Mouse (Mus musculus) kidney, adult 9 months (tissue): Measurements from ENCODE around the gene Fgfr2.
A peak's percentile ranks its signal among the peaks of the same experiment; 100 is the strongest.

Source experiments
- DNase-seq: peaks from one replicate; pipeline ENCODE4 v3.0.0; 2022

Gene Fgfr2

DNA sequence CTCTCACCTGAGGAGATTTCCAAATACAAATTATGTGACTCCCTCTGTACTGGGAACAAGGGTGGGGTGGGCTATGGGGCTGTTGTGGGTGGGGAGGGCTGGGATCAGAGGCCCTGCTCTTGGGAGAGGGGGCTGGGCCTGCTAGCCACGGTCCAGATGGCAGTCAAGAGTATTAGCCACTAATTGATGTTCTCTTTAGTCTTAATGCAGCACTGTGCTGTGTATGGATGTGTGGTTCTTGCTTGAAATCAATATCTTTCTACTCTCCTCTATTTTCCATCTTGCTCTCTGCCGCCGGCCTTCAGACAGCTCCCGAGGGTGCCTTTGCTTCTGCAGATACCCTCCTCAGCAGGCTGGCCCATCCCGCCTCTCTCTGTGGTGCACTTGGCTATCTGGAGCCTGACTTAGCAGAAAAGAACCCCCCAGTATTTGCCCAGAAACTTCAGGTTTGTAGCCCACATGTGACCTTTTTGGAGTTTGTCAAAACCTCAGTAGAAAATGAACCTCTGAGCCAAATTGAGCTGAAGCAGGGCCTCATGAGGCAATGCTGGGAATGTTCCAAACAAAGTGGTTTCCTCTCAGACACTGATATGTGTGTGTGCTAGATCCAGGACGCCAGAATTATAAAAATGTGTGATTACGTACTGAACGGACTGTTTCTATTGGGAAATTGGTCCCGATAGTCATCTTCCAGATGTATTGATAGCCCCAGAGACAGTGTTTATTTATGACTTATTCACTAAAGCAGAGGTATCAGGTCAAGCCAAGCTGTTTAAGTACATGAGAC, 2379.7 kb downstream of the Fgfr2 start:
- DNase-seq = no peak

DNA sequence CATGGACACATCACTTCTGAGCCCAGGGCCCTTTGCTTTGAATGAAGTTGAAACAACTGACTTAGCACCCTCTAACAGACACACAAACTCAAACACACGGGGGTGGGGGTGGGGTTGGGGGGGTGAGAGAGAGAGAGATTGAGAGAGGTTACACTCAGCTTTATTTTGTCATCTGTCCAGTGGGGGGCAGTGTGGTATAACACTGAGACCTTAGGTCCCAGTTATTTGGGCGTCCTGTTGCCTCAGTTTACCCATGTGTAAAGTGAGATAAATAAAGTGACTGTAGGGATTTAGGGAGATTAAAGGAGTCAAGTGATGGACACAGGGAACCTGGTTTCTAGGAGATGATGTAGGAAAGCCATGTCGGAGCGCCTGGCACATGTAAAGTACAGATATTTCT, 2382.1 kb downstream of the Fgfr2 start:
- DNase-seq = no peak

- no peak for DNase-seq
These were observed 2388.9 kb downstream of the Fgfr2 start for GRCm38 (mm10) chr7:130734195-130734787.

- DNase-seq = no peak
These were observed 2389.7 kb downstream of the Fgfr2 start for GRCm38 (mm10) chr7:130733423-130733822.

DNA sequence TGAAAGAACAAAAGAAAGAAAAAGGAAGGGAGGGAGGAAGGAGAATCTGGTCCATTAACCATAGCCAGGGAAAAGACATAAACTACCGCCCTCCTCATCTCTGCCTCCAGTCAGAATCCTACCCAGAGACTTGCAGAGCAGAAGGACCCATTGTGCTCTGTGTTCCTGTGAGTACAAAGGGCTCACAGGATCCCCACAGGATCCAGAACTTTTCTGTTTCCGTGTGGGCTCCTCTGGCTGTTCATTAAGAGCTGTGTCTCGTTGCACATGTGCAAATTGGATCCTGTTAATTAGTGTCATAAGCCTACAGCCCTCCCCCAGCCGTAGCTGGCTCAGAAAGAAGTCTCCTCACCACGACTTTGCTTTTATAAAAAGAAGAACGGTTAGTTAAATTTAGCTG, 2390.2 kb downstream of the Fgfr2 start:
- peak; percentile 86 for DNase-seq

- DNase-seq = no peak
These were observed 2391.4 kb downstream of the Fgfr2 start for GRCm38 (mm10) chr7:130731792-130732191.

GRCm38 (mm10) chr7:130727560-130727959, 2395.6 kb downstream of the Fgfr2 start:
- no peak for DNase-seq

DNA sequence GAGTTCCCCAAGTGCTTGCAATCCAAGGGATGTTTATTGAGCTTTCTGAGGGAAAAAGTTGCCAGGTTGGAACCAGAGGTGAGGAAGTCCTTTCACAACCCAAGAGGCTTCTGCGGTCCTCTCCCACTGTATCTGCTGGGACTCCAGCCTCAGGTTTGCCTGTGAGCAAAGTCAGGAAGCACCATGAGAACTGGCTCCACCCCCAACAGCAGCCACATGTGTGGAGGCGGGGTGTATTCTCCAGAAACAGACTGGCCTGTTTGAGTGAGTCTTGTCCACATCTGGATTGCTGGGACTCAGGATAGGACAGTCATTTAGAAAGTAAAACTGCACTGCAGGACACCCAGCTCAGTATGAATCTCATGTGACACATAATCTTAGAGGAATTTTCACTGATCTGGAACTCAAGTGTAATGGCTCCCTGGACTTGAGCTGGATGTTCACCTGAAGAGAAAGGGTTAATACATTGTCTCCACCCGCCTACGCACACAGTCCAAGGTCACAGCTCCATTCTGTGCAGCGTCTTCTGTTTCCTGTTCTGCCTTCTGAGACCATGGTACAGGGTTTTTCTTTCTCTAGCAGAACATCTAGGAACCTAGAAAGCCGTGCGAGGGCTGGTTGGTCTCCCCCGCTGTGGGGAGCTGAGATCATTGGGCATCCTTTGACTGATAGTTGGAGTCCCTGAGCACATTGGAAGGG, 2396.3 kb downstream of the Fgfr2 start:
- no peak for DNase-seq

- DNase-seq = no peak
These were observed 2397.0 kb downstream of the Fgfr2 start for GRCm38 (mm10) chr7:130726185-130726584.

GRCm38 (mm10) chr7:130720646-130721335, 2402.4 kb downstream of the Fgfr2 start:
- peak; percentile 68 for DNase-seq

DNA sequence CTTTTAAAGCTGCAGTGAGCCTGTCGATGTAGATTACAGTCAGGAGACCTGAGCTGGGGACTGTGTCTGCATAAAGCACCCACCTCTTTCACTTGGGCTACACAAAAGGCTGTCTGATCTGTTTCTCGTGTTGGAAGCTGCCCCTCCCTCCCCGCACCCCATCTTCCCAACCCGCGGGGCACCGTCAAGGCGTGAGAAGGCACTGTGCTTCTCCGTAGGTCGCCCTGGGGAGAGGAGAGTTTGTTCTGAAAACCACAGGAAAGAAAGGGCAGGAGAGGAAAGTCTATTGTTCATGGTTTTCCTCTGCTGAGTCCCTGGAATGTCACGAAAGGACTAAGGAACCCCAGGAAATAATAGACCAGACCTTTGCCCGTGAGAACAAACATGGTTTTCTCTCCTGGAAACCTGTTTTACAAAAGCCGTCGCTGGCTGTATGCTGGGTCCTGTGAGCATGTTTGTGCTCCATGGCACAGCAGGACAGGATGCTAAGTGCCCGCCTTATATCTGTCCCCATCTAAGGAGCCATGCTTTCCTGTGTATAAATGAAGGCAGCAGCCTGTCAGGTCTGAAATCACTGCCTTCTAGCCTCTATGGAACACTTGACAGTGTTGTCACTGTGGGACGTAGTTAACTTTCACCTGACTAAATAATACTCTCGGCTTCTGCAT, 2403.1 kb downstream of the Fgfr2 start:
- DNase-seq = peak; percentile 73

DNA sequence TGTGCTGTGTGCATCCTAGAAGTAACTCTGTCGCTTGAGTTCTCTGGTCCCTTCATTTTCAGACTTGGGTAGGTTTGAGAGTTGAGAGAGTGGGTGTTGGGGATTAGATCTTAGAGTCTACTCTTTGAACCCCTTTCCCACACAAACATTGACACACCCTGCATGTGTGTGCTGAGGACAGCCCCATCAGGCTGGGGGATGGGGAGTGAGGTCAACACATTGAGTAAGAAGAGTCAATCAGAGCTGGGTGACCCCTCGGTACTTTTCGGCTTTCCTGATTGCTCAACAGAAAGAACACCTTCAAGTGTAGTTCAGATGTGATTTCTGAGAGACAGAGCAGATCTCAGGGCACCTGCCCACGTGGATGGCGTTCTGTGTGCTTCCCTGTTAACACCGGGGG, 2406.2 kb downstream of the Fgfr2 start:
- no peak for DNase-seq

GRCm38 (mm10) chr7:130716341-130716740, 2406.8 kb downstream of the Fgfr2 start:
- no peak for DNase-seq

DNA sequence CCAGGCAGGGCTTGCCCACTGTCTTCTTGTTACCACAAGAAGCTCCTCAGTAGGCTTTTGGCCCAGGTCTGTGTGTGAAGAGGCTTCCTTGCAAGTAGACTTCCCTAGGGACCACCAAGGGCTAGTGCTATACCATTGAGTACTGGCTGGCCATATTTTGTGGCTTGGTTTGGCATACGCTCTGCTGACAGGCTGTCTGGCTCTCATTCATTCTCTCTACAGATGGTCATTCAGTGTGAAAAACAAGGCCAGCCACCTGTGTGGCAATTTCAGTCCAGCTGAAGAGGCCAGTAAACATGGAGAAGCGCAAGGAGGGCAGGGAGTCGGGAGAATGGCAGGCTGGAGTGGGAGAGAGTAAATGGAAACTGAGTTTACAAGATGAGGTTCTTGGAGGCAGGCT, 2407.7 kb downstream of the Fgfr2 start:
- no peak for DNase-seq

DNA sequence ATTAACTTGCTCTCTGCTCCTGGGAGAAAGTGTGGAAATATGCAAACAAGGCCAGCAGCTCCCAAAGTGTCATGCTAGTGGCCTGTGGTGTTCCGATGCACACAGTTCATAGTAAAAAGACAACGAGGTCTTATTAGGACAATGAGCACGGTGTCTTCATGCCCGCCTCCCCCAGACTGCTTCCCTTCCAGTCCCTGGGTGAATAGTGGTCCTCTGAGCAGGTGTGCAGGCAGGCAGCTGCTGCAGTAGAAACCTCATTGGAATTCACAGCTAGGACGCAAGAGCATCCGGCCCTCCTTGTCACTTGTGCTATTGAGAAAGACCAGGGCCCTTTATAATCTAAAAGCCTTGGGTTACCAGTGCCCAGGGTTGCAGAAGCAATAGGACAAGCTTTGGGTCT, 2409.8 kb downstream of the Fgfr2 start:
- DNase-seq = no peak

GRCm38 (mm10) chr7:130711851-130712250, 2411.3 kb downstream of the Fgfr2 start:
- DNase-seq = no peak

GRCm38 (mm10) chr7:130709372-130710274, 2413.5 kb downstream of the Fgfr2 start:
- no peak for DNase-seq

DNA sequence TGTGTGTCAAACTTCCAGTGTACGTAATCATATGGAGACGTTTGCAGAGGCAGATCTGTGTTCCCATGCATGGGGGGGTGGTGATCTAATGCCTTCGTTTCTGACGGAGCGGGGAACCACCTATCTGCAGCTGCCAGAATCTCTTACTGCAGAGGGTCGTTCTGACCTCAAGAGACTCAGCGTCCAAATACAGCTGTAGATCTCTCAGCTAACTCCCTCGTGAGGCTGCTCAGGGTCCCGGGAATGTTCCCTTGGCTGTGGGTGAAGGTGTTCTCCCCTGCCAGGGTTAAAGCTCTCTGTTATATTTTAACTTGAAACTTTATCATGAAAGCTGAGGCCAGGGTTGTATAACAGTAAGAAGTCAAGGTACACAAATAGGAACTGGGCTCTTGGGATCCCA, 2414.2 kb downstream of the Fgfr2 start:
- peak; percentile 85 for DNase-seq

- no peak for DNase-seq
These were observed 2417.9 kb downstream of the Fgfr2 start for GRCm38 (mm10) chr7:130705230-130705629.

GRCm38 (mm10) chr7:130701336-130701735, 2421.8 kb downstream of the Fgfr2 start:
- no peak for DNase-seq

DNA sequence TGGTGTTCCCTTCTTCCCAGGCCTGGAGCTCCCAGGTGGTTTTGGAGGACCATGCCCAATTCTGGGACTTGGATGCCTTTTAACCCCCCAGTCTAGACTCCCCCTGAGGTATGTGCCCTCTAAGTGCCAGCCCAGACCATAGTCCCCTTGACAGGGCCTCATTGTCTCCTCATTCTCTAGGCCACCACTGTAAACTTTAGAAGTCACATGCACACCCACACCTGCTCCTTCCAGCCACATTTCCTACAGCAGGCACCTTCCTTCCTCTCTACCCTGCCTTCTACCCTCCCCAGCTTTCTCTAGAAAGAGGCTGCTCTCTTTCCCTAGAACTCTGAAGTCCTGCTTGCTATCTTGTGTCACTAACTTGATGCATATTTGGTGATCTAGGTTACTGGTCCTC, 2424.7 kb downstream of the Fgfr2 start:
- no peak for DNase-seq
